Mouse (Mus musculus): Measurements from ENCODE around the gene Fam181a. TPM values are rescaled to one million over a fixed set of nuclear protein-coding genes. Genes with fewer than 3 reads are reported as not detected.

The Fam181a gene
- polyA plus RNA-seq, 1 experiment from 2014 or later = 4.0 TPM

- Histone ChIP-seq H3K36me3 (no peaks in the 10 kb centered on the region), H3K4me2 (replicated peaks) (no peak overlapping the region), H3K27ac (replicated peaks) (0 out of 2 replicates have a peak overlapping the region, but pooled peaks have one; percentile 8), H3K4me1 (0 out of 2 replicates have a peak, but pooled peaks cover 6% of the 10 kb centered on the region), H3K4me3 (no peak overlapping the region), H3K9me3 (no peaks in the 10 kb centered on the region), H3K9ac (replicated peaks) (no peak overlapping the region), H3K27me3 (no peaks in the 10 kb centered on the region)
- WGBS = 20% methylated on average over 4 of the region's 4 CpGs
- peak; percentile 66; the same call in 1 of the 2 replicates for ATAC-seq (replicated peaks)
These were observed 14.5 kb upstream of the Fam181a start for GRCm38 (mm10) chr12:103296292-103296691.

GRCm38 (mm10) chr12:103300493-103300892, 10.3 kb upstream of the Fam181a start:
- Histone ChIP-seq H3K4me2 (replicated peaks) (no peak overlapping the region), H3K36me3 (no peaks in the 10 kb centered on the region), H3K9ac (replicated peaks) (no peak overlapping the region), H3K4me1 (0 out of 2 replicates have a peak, but pooled peaks cover 6% of the 10 kb centered on the region), H3K27me3 (no peaks in the 10 kb centered on the region), H3K9me3 (no peaks in the 10 kb centered on the region), H3K4me3 (no peak overlapping the region), H3K27ac (replicated peaks) (no peak overlapping the region)
- no peak for ATAC-seq (replicated peaks)
- 80% methylated on average over 9 of the region's 9 CpGs for whole genome bisulfite sequencing

- no peaks in the 10 kb centered on the region for H3K4me1 ChIP-seq
- no peak overlapping the region for H3K4me2 ChIP-seq (replicated peaks)
- no peaks in the 10 kb centered on the region for H3K36me3 ChIP-seq
- H3K4me3 ChIP-seq = no peak overlapping the region
- no peak overlapping the region for H3K9ac ChIP-seq (replicated peaks)
- H3K9me3 ChIP-seq = no peaks in the 10 kb centered on the region
- H3K27me3 ChIP-seq = no peaks in the 10 kb centered on the region
- no peak overlapping the region for H3K27ac ChIP-seq (replicated peaks)
- no peak; the same call in 1 of the 2 replicates for ATAC-seq (replicated peaks)
- 34% methylated on average over 2 of the region's 2 CpGs for WGBS
These were observed 9.1 kb upstream of the Fam181a start for GRCm38 (mm10) chr12:103301645-103302044.

- 98% methylated on average over 1 of the region's 1 CpGs for WGBS
- no peak overlapping the region for H3K27ac ChIP-seq (replicated peaks)
- ATAC-seq (replicated peaks) = no peak
- no peaks in the 10 kb centered on the region for H3K27me3 ChIP-seq
- no peak overlapping the region for H3K9ac ChIP-seq (replicated peaks)
- no peaks in the 10 kb centered on the region for H3K4me1 ChIP-seq
- H3K36me3 ChIP-seq = no peaks in the 10 kb centered on the region
- no peaks in the 10 kb centered on the region for H3K9me3 ChIP-seq
- no peak overlapping the region for H3K4me3 ChIP-seq
- H3K4me2 ChIP-seq (replicated peaks) = no peak overlapping the region
These were observed 7.8 kb upstream of the Fam181a start for GRCm38 (mm10) chr12:103302960-103303359.

GRCm38 (mm10) chr12:103306224-103306623, 4.6 kb upstream of the Fam181a start:
- Histone ChIP-seq H3K4me3 (no peak overlapping the region), H3K9ac (replicated peaks) (no peak overlapping the region), H3K36me3 (no peaks in the 10 kb centered on the region), H3K4me1 (no peaks in the 10 kb centered on the region), H3K4me2 (replicated peaks) (no peak overlapping the region), H3K27me3 (no peaks in the 10 kb centered on the region), H3K27ac (replicated peaks) (no peak overlapping the region), H3K9me3 (no peaks in the 10 kb centered on the region)
- peak; percentile 42; the same call in 1 of the 2 replicates for ATAC-seq (replicated peaks)
- 37% methylated on average over 2 of the region's 2 CpGs for WGBS

- no peaks in the 10 kb centered on the region for H3K27me3 ChIP-seq
- ATAC-seq (replicated peaks) = no peak
- no peak overlapping the region for H3K9ac ChIP-seq (replicated peaks)
- no peak overlapping the region for H3K4me2 ChIP-seq (replicated peaks)
- no peak overlapping the region for H3K27ac ChIP-seq (replicated peaks)
- no peak overlapping the region for H3K4me3 ChIP-seq
- H3K36me3 ChIP-seq = no peaks in the 10 kb centered on the region
- no peaks in the 10 kb centered on the region for H3K4me1 ChIP-seq
- 22% methylated on average over 3 of the region's 3 CpGs for WGBS
- H3K9me3 ChIP-seq = no peaks in the 10 kb centered on the region
These were observed 4.1 kb upstream of the Fam181a start for GRCm38 (mm10) chr12:103306720-103307119.

GRCm38 (mm10) chr12:103311921-103312320, 1.1 kb downstream of the Fam181a start:
- Histone ChIP-seq H3K9ac (replicated peaks) (no peak overlapping the region), H3K9me3 (no peaks in the 10 kb centered on the region), H3K4me3 (no peak overlapping the region), H3K4me2 (replicated peaks) (no peak overlapping the region), H3K36me3 (no peaks in the 10 kb centered on the region), H3K27me3 (no peaks in the 10 kb centered on the region), H3K27ac (replicated peaks) (no peak overlapping the region), H3K4me1 (peaks cover 32% of the 10 kb centered on the region)
- 91% methylated on average over 8 of the region's 8 CpGs for WGBS
- ATAC-seq (replicated peaks) = no peak

DNA sequence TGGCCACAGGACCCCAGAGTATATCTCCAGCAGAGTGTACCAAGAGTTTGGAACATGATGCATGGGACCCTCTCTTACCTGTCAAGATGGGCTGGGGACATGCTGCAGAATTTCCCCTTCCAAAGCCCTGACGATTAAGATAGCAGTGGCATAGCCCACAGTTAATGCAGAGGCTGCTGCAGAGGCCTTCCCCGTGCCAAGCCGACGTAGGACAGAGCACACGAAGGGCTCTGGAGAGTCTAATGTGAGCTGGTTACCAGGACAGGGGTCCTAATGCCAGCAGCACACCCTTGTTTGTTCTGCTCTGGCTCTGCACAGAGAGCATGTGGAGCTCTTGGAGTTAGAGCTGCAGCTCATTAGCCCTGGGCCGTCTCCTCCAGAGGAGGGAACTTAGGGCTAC, 2.5 kb downstream of the Fam181a start:
- H3K36me3 ChIP-seq = no peaks in the 10 kb centered on the region
- H3K4me3 ChIP-seq = no peak overlapping the region
- no peak overlapping the region for H3K27ac ChIP-seq (replicated peaks)
- no peaks in the 10 kb centered on the region for H3K27me3 ChIP-seq
- peaks cover 32% of the 10 kb centered on the region for H3K4me1 ChIP-seq
- H3K4me2 ChIP-seq (replicated peaks) = peak overlapping the region; percentile 56; the same call in 1 of the 2 replicates
- 42% methylated on average over 6 of the region's 6 CpGs for WGBS
- no peak overlapping the region for H3K9ac ChIP-seq (replicated peaks)
- H3K9me3 ChIP-seq = no peaks in the 10 kb centered on the region
- peak; percentile 6; the same call in 1 of the 2 replicates for ATAC-seq (replicated peaks)

DNA sequence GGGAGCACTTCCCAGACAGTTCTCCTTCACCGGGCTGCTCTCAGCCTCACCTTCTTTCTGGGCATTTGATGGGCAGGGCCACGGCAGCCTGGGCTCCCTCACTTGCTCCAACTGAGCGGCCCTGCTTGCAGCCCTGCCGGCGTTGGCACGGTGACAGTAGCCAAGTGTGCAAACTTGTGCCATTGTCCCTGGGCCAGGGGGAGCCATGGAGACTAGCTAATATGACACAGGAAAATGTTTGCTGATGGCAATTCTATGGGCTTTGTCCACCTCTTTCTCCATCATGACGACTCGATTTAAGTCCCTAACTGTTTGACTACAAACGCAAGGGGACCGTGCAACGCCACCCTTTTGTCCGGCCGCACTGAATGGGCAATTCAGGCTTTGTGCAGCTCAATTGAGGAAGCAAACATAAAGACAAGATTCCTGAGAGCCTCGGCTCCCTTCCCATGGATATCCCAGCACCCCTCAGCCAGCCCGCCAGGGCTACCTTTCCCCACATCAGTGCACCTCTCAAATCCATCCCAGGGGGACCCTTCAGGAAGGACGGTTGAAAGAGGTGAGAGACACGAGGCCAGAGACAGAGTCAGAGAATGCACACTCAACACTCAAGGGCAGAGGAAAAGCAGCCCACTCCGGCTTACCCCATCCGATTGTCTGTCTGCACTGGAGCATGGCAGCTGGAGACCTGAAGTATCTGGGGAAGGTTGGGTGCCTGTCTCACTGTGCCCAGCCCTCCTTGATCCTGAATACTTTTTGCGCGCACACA, 3.3 kb downstream of the Fam181a start:
- Histone ChIP-seq H3K9me3 (no peaks in the 10 kb centered on the region), H3K27me3 (no peaks in the 10 kb centered on the region), H3K27ac (replicated peaks) (peak overlapping the region; percentile 42), H3K36me3 (no peaks in the 10 kb centered on the region), H3K9ac (replicated peaks) (no peak overlapping the region), H3K4me2 (replicated peaks) (peak overlapping the region; percentile 56), H3K4me1 (peaks cover 32% of the 10 kb centered on the region), H3K4me3 (peak overlapping the region; percentile 34)
- 4% methylated on average over 21 of the region's 21 CpGs for WGBS
- peak; percentile 65 for ATAC-seq (replicated peaks)

- WGBS = under 1% methylated on average over 25 of the region's 25 CpGs
- Histone ChIP-seq H3K9me3 (no peaks in the 10 kb centered on the region), H3K9ac (replicated peaks) (peak overlapping the region; percentile 36), H3K4me1 (peaks cover 32% of the 10 kb centered on the region), H3K4me3 (peak overlapping the region; percentile 34), H3K4me2 (replicated peaks) (peak overlapping the region; percentile 56), H3K27ac (replicated peaks) (peak overlapping the region; percentile 47), H3K27me3 (no peaks in the 10 kb centered on the region), H3K36me3 (no peaks in the 10 kb centered on the region)
- ATAC-seq (replicated peaks) = peak; percentile 72
These were observed 4.0 kb downstream of the Fam181a start for GRCm38 (mm10) chr12:103314640-103315361.

DNA sequence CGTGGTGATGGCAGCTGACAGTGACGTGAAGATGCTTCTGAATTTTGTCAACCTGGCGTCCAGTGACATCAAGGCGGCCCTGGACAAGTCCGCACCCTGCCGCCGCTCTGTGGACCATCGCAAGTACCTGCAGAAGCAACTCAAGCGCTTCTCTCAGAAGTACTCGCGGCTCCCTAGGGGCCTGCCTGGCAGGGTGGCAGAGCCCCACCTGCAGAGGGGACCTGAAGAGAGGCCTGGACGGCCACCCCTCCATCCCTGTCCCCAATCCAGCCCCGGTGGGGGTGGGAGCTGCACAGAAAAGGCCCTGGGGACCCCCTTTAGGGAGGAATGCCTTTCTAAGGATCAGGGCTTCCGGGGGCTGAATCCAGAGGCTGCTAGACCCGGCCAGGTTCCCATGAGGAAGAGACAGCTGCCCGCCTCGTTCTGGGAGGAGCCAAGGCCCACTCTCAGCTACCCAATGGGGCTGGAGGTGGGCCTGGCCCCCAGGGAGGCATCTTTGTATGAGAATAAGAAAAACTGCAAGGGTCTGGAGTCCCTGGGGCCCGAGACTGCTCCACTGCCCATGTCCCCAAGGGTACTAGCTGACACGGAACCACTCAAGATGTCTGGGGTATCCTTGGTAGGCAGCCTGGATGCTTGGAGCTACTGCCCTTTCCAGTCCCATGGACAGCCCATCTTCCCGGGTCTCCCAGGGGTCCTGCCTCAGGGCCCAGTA, 5.2 kb downstream of the Fam181a start:
- Histone ChIP-seq H3K9ac (replicated peaks) (no peak overlapping the region), H3K4me2 (replicated peaks) (peak overlapping the region; percentile 56; the same call in 1 of the 2 replicates), H3K9me3 (no peaks in the 10 kb centered on the region), H3K36me3 (no peaks in the 10 kb centered on the region), H3K27ac (replicated peaks) (no peak overlapping the region), H3K4me1 (peaks cover 32% of the 10 kb centered on the region), H3K4me3 (no peak overlapping the region), H3K27me3 (no peaks in the 10 kb centered on the region)
- ATAC-seq (replicated peaks) = no peak
- 31% methylated on average over 20 of the region's 20 CpGs for WGBS

DNA sequence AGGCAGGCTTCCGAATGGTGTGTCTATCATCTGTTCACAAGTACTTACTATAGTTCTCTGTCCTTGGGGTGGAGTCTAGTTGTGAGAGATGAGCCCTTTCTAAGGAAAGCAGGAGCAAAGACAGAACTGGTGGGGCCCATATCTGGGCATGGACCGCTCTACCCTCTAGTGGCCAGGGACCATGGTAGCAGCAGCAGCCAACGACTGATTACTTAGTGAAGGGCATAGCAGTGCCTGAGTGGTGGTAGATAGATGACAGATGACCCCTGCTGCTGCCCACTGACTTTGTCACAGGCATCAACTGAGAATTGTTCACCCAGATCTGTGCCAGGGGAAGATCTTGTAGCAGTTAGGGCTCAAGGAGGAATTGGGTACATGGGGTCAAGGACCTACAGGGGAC, 12.0 kb downstream of the Fam181a start:
- peaks cover 6% of the 10 kb centered on the region; the same call in 1 of the 2 replicates for H3K4me1 ChIP-seq
- H3K4me2 ChIP-seq (replicated peaks) = no peak overlapping the region
- peaks cover 4% of the 10 kb centered on the region; the same call in 1 of the 2 replicates for H3K27me3 ChIP-seq
- H3K9ac ChIP-seq (replicated peaks) = no peak overlapping the region
- ATAC-seq (replicated peaks) = no peak
- H3K9me3 ChIP-seq = no peaks in the 10 kb centered on the region
- no peaks in the 10 kb centered on the region for H3K36me3 ChIP-seq
- WGBS = 40% methylated on average over 3 of the region's 3 CpGs
- H3K4me3 ChIP-seq = no peak overlapping the region
- H3K27ac ChIP-seq (replicated peaks) = no peak overlapping the region

Data from forebrain, embryonic 15.5 days (tissue).